Mouse (Mus musculus) embryonic fibroblast, embryonic 13.5 days (primary cell): ENCODE results near the gene Rrm2.

Experiments
- CTCF ChIP-seq: IDR thresholded peaks from 2 replicates; pipeline ENCODE4 v1.5.1; 2011; ENCODE audit warnings: mild to moderate bottlenecking, control low read depth, low read length, moderate library complexity, borderline replicate concordance; ENCODE audit not compliant: insufficient read depth
- POLR2A ChIP-seq: IDR thresholded peaks from 2 replicates; pipeline ENCODE4 v1.6.1; 2011; ENCODE audit warnings: low read depth, mild to moderate bottlenecking, control low read depth, low read length, moderate library complexity

DNA sequence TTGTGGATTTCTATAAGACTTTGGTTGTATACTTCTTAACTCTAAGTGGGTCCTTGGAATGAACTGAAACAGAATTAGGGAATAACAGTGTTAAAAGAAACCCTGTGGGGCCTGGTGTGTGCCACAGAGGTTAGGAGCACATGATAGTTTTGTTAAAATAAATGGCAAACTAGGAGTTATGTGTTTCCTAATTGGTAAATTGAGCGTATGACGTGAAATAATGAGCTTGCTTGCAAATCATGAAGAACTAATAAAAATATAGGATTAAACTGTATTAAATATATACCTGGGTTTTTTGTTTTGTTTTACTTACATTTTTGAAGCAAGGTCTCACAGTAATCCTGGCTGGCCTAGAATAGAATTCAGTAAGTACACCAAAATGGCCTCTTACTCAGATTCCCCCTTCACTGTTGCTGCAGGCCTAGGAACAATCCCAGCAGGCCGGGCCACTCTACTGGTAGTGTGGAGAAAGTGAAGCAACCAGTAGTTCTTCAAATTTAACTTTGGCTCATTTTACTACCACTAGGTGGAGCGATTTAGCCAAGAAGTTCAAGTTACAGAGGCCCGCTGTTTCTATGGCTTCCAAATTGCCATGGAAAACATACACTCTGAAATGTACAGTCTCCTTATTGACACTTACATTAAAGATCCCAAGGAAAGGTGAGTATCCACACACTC is 1.9 kb downstream of the Rrm2 start:
- TF ChIP-seq CTCF (no peak), POLR2A (peak; percentile 37; the same call in 1 of the 2 replicates)
